Mouse (Mus musculus) hindbrain, embryonic 10.5 days (tissue): ENCODE data around the gene Abhd15. TPM values are rescaled to one million over a fixed set of nuclear protein-coding genes. Genes with fewer than 3 reads are reported as not detected.
A peak's percentile ranks its signal among the peaks of the same experiment; 100 is the strongest.

Source experiments
- DNase-seq: peaks from one replicate; pipeline ENCODE4 v3.0.0-alpha.2; 2017; ENCODE audit warnings: low spot score
- H3K27ac ChIP-seq: fragments of 300-500 bp; sonication (generic); 2 replicates; pipeline ENCODE4 v1.5.1; 2016; ENCODE audit warnings: mild to moderate bottlenecking, moderate library complexity
- H3K27me3 ChIP-seq: fragments of 300-500 bp; sonication (generic); 2 replicates; pipeline ENCODE4 v1.6.1; 2016; ENCODE audit warnings: mild to moderate bottlenecking; ENCODE audit not compliant: poor library complexity, insufficient read depth, severe bottlenecking
- H3K36me3 ChIP-seq: fragments of 300-500 bp; sonication (generic); 2 replicates; pipeline ENCODE4 v1.6.1; 2016; ENCODE audit warnings: mild to moderate bottlenecking, moderate library complexity
- H3K4me1 ChIP-seq: fragments of 300-500 bp; sonication (generic); replicated peaks from 2 replicates; pipeline ENCODE4 v1.6.1; 2016; ENCODE audit warnings: mild to moderate bottlenecking
- H3K4me3 ChIP-seq: fragments of 300-500 bp; sonication (generic); 2 replicates; pipeline ENCODE4 v1.5.1; 2016; ENCODE audit warnings: mild to moderate bottlenecking, moderate library complexity
- H3K9me3 ChIP-seq: fragments of 300-500 bp; sonication (generic); 2 replicates; pipeline ENCODE4 v1.6.1; 2016; ENCODE audit warnings: mild to moderate bottlenecking, moderate library complexity
- WGBS: fragments of 180-500 bp; shearing (Covaris S2); methylation state at CpG from one replicate; pipeline ENCODE4 v1.1.7; 2016; 5-methylcytosine and 5-hydroxymethylcytosine counted together
- polyA plus RNA-seq: library from polyadenylated mRNA; unstranded; fragments of >200 nt; fragmentation: Nextera tagmentation; extraction: Ambion mirVana; gene quantifications from 2 replicates; pipeline ENCODE4 v1.2.1, GENCODE M21; 2016

Gene Abhd15
- polyA plus RNA-seq, 1 experiment from 2014 or later: 5.3 TPM

DNA sequence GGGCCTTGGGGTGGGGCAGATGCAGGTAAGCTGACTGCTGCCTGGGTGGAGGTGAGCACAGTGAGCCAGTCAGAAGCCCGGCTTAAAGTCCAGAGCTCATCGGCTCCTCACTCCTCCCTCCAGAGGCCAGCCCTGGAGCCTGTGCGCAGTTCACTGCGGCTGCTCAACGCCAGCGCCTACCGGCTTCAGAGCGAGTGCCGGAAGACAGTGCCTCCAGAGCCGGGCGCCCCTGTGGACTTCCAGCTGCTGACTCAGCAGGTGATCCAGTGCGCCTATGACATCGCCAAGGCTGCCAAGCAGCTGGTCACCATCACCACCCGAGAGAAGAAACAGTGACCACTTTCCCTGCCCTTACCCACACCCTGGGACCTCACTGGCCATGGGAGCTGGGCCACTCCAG lies 8.6 kb upstream of the Abhd15 start:
- no peak overlapping the region for H3K4me3 ChIP-seq
- peaks cover 38% of the 10 kb centered on the region for H3K4me1 ChIP-seq
- peaks cover 90% of the 10 kb centered on the region for H3K36me3 ChIP-seq
- H3K27ac ChIP-seq: no peak overlapping the region
- no peak for DNase-seq
- no peaks in the 10 kb centered on the region for H3K27me3 ChIP-seq
- 90% methylated on average over 14 of the region's 14 CpGs for WGBS
- no peaks in the 10 kb centered on the region for H3K9me3 ChIP-seq

- H3K27ac ChIP-seq: no peak overlapping the region
- no peaks in the 10 kb centered on the region for H3K9me3 ChIP-seq
- no peak for DNase-seq
- H3K4me1 ChIP-seq: peaks cover 35% of the 10 kb centered on the region
- 85% methylated on average over 6 of the region's 6 CpGs for WGBS
- peaks cover 83% of the 10 kb centered on the region for H3K36me3 ChIP-seq
- H3K4me3 ChIP-seq: no peak overlapping the region
- H3K27me3 ChIP-seq: no peaks in the 10 kb centered on the region
Observed at GRCm38 (mm10) chr11:77506941-77507340, 8.0 kb upstream of the Abhd15 start.

- Histone ChIP-seq H3K36me3 (peaks cover 78% of the 10 kb centered on the region), H3K4me3 (peak overlapping the region; percentile 2; the same call in 1 of the 2 replicates), H3K9me3 (no peaks in the 10 kb centered on the region), H3K27me3 (no peaks in the 10 kb centered on the region), H3K4me1 (peaks cover 39% of the 10 kb centered on the region), H3K27ac (no peak overlapping the region)
- 75% methylated on average over 4 of the region's 4 CpGs for WGBS
- no peak for DNase-seq
Observed at GRCm38 (mm10) chr11:77507426-77507825, 7.5 kb upstream of the Abhd15 start.

DNA sequence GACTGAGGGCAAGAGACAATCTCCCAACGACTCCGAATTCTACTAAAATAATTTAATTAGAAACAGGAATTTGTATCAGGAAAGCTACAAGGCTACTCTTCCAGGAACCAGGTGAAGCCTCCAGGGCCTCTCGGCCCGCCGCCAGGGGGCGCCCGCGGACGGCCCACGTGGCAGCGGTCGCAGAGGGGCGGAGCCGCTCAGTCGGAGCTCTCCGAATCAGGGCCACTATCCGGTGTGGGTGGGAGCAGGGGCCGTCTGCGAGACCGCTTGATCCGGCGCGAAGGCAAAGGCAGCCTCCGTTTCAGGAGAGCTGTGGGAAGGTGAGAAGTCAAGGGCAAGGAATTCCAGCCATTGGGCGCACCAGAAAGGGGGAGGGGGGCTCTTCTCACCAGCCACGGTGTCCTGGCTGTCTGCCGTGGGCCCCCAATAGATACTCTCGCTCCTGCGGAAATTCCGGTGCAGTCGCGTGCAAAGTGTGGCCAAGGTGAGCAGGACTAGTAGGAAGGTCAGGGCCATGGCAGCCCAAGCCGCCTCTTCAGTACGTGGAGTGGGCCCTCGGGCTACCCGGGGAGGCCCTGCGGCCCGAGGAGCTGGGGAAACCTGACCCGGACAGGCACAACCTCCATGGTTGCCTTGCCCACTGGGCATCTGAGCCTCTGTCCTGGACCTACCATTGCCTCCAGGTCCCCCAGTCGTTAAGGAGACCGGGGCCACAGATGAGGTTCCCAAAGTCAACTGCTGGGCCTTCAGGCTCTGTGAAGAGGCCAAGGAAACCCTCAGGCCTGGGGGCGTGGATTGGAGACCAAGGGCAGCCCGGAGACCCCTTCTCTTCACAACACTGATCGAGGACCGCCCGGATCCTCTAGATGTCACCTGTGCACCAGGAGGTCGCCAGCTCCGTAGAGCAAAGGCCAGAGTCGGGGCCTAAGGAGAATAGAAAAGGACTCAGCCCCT lies 6.6 kb upstream of the Abhd15 start:
- 21% methylated on average over 49 of the region's 49 CpGs for WGBS
- H3K27me3 ChIP-seq: no peaks in the 10 kb centered on the region; the same call in 1 of the 2 replicates
- H3K27ac ChIP-seq: peak overlapping the region; percentile 54; the same call in 1 of the 2 replicates
- peaks cover 44% of the 10 kb centered on the region for H3K4me1 ChIP-seq
- no peaks in the 10 kb centered on the region for H3K9me3 ChIP-seq
- peaks cover 69% of the 10 kb centered on the region for H3K36me3 ChIP-seq
- DNase-seq: peak; percentile 83
- H3K4me3 ChIP-seq: peak overlapping the region; percentile 47

DNA sequence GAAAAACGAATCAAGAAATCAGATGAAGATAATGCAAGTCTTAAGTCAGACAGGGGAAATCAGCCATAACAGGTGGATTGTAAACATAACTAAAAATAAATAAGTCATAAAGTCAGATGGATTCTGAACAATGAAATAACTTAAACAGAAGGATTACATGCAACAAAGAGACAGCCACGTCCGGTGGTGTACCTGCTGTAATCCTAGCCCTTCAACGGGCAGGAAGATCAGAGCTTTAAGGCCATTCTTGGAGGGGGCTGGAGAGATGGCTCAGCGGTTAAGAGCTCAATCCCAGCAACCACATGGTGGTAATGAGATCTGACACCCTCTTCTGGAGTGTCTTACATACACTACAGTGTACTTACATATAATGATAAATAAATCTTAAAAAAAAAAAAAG lies 3.6 kb upstream of the Abhd15 start:
- no peaks in the 10 kb centered on the region for H3K9me3 ChIP-seq
- WGBS: 86% methylated on average over 5 of the region's 5 CpGs
- no peak for DNase-seq
- peaks cover 21% of the 10 kb centered on the region for H3K27me3 ChIP-seq
- no peak overlapping the region for H3K27ac ChIP-seq
- H3K36me3 ChIP-seq: peaks cover 39% of the 10 kb centered on the region
- H3K4me3 ChIP-seq: no peak overlapping the region
- H3K4me1 ChIP-seq: peaks cover 67% of the 10 kb centered on the region

DNA sequence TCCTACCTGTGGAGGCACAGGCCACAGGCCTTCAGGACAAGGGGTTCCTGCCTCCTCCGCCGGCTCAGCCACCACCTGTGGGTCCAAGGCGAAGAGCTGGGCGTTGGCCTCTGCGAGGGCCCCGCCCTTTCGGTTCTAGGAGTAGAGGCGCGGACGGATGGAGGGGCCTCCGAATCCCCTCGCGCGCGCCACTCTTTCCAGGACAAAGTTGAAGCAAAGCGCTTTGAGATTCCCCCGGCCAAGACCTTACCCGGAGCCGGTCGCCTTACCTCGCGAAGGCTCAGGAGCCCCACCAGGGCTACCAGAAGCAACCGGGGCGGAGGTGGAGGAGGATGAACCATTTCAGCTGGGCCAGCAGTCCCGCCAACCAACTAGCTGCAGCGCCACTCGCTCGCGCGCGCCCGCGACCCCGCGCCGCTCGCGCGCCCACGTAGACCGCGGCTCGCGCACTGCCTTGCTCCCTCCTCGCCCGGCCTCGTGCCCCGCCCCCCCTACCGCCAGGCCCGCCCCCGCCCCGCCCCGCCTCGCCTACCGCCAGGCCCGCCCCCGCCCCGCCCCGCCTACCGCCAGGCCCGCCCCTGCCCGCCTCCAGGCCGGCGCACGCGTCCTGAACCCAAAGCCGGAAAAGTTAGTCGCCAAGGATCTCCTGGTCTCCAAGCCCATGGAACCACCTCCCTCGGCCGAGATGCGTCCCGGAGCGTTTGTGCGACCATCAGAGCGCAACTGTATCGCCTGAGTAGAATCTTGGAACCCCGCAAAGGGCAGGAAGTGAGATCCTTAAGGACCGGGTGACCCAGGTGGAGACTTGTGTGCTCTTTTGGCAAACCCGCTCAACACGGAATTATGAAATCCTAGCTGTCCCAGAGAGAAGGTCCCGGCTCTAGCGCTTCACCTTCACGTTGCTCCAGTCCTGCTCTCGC lies 1.8 kb upstream of the Abhd15 start:
- WGBS: under 1% methylated on average over 71 of the region's 84 CpGs
- Histone ChIP-seq H3K27ac (peak overlapping the region; percentile 90), H3K4me3 (peak overlapping the region; percentile 64), H3K4me1 (peaks cover 74% of the 10 kb centered on the region), H3K27me3 (peaks cover 30% of the 10 kb centered on the region), H3K9me3 (no peaks in the 10 kb centered on the region), H3K36me3 (peaks cover 24% of the 10 kb centered on the region)
- DNase-seq: peak; percentile 94

- H3K9me3 ChIP-seq: no peaks in the 10 kb centered on the region
- peak overlapping the region; percentile 64 for H3K4me3 ChIP-seq
- H3K36me3 ChIP-seq: peaks cover 20% of the 10 kb centered on the region
- WGBS: 1% methylated on average over 10 of the region's 10 CpGs
- H3K27ac ChIP-seq: peak overlapping the region; percentile 90
- H3K27me3 ChIP-seq: peaks cover 34% of the 10 kb centered on the region
- DNase-seq: no peak
- H3K4me1 ChIP-seq: peaks cover 74% of the 10 kb centered on the region
Observed at GRCm38 (mm10) chr11:77513811-77514170, 1.1 kb upstream of the Abhd15 start.

DNA sequence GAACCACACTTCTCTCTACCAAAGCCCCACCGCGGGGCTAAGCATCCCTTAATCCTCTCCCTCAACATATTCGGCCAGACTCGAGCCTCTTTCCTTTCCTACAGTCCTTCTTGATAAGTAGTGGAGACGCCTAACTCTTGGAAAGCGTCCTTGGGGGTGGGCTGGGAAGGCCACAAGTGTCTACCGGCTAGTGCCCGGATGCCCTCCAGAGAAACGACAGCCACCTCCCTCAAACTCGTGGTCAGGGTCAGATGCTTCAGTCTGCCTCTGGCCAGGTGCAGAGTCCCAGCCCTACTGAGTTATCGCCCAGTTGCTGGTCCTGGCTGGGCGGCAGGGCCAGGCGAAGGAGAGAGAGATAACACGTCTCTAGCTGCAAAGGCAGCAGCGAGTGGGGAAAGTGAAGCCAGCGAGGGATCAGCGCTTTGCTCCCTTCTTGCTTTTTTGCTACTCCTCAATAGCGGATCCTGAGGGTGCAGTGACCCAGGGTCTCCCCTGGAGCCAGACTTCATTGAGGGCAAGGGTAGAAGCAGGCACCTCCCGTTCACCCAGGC lies 565 bp upstream of the Abhd15 start:
- no peak for DNase-seq
- no peaks in the 10 kb centered on the region for H3K9me3 ChIP-seq
- peaks cover 34% of the 10 kb centered on the region for H3K27me3 ChIP-seq
- WGBS: 4% methylated on average over 19 of the region's 19 CpGs
- peak overlapping the region; percentile 86 for H3K27ac ChIP-seq
- H3K4me3 ChIP-seq: peak overlapping the region; percentile 64
- H3K36me3 ChIP-seq: peaks cover 15% of the 10 kb centered on the region
- H3K4me1 ChIP-seq: peaks cover 73% of the 10 kb centered on the region

GRCm38 (mm10) chr11:77515637-77516552 lies 974 bp downstream of the Abhd15 start, which contains the start of gene Trp53i13:
Gene Trp53i13, minus strand, starts transcription at chr11:77515980.
- Histone ChIP-seq H3K27ac (peak within 1 kb of the TSS; percentile 86), H3K9me3 (no peaks in the 10 kb centered on the region), H3K27me3 (peaks cover 34% of the 10 kb centered on the region), H3K4me3 (peak within 1 kb of the TSS; percentile 64), H3K36me3 (no peaks in the 10 kb centered on the region; the same call in 1 of the 2 replicates), H3K4me1 (peaks cover 84% of the 10 kb centered on the region)
- no peak for DNase-seq
- WGBS: 7% methylated on average over 39 of the region's 39 CpGs

- no peaks in the 10 kb centered on the region for H3K9me3 ChIP-seq
- H3K27me3 ChIP-seq: peaks cover 34% of the 10 kb centered on the region
- peak overlapping the region; percentile 64; the same call in 1 of the 2 replicates for H3K4me3 ChIP-seq
- no peaks in the 10 kb centered on the region; the same call in 1 of the 2 replicates for H3K36me3 ChIP-seq
- no peak overlapping the region for H3K27ac ChIP-seq
- WGBS: 54% methylated on average over 5 of the region's 5 CpGs
- DNase-seq: no peak
- H3K4me1 ChIP-seq: peaks cover 84% of the 10 kb centered on the region
Observed at GRCm38 (mm10) chr11:77516553-77517425, 1.9 kb downstream of the Abhd15 start.
